Mouse (Mus musculus) megakaryocyte progenitor cell, adult 5-6 weeks (primary cell): ENCODE data around the gene Fbxo31. TPM values are rescaled to one million over a fixed set of nuclear protein-coding genes. Genes with fewer than 3 reads are reported as not detected.

Source experiments
- ATAC-seq: replicated peaks from 2 replicates; pipeline ENCODE4 v1.8.0; 2016; ENCODE audit warnings: mild to moderate bottlenecking, moderate TSS enrichment, inconsistent platforms; ENCODE audit not compliant: poor library complexity
- total RNA-seq, 2 experiments: library from RNA; stranded (forward) in 1 of 2; stranded (reverse) in 1 of 2; fragments of 157-497, 149-512 nt in 1 of 2; fragments of 200-1000 nt in 1 of 2; gene quantifications; 2 replicates each; pipeline versions ENCODE4 v1.2.3 to v1.2.4; 2015 to 2017

Fbxo31 gene
- total RNA-seq, 2 experiments from 2014 or later: 6.6 to 6.9 TPM

GRCm38 (mm10) chr8:121558538-121558937 is 20.1 kb downstream of the Fbxo31 start:
- no peak for ATAC-seq

- no peak for ATAC-seq
Observed at GRCm38 (mm10) chr8:121557746-121558145, 20.9 kb downstream of the Fbxo31 start.

GRCm38 (mm10) chr8:121553831-121554475 is 24.7 kb downstream of the Fbxo31 start:
- ATAC-seq: no peak

DNA sequence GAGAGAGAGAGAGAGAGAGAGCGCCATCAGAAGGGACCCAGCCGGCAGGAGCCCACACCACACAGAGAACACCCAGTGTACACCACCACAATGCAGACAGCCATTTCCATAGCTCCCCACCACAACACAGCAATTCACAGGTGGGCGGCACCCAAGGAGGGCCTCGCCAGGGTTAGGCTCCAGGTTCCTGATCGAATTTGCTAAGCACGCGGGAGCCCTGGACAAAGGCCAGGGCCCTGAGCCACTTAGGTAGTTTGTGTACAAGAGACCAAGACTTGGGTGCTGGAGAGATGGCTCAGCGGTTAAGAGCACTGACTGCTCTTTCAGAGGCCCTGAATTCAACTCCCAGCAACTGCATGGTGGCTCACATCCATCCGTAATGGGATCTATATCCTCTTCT is 26.1 kb downstream of the Fbxo31 start:
- no peak for ATAC-seq

GRCm38 (mm10) chr8:121551065-121551985 is 27.3 kb downstream of the Fbxo31 start:
- no peak for ATAC-seq

DNA sequence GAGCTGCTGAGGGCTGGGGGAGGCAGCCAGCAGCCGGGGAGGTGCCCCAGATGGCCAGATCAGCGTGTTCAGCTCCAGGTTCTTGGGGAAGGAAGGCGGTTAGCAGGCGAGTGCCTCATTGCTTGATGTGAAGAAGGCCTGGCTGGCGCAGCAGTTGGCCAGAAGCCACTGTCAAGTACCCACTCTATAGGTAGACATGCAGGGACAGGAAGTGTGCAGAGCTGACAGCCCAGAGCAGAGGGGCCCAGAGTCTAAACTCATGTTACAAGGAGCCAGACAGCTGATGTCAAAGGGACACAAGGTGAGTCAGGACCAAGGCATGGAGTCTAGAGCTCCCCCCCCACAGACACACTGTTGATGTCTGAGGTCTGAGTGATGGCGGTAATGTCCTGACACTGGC is 28.6 kb downstream of the Fbxo31 start:
- no peak for ATAC-seq

DNA sequence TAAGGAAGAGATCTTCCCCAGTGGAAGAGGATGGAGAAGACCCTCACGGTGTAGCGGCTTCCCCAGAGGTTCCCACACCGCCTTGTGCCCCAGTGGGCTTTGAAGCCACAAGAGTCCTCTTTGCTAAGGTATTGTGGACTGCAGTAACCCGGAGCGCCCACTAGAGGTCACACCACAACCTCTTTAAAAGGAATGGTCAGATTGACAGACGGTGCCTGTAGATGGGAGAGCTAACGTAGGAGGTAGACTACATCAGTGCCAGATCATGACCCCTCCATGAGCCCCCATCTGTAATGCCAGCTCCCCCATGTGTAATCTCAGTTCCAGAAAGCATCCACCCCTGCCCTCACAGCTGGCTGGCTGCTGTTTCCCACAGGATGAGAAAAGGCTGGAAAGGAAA is 31.5 kb downstream of the Fbxo31 start:
- ATAC-seq: peak; percentile 94

GRCm38 (mm10) chr8:121544936-121545335 is 33.7 kb downstream of the Fbxo31 start:
- no peak for ATAC-seq

- ATAC-seq: no peak
Observed at GRCm38 (mm10) chr8:121544276-121544785, 34.3 kb downstream of the Fbxo31 start, which contains the start of gene 1700018B08Rik. TSS of gene 1700018B08Rik (minus strand) at chr8:121544320.

DNA sequence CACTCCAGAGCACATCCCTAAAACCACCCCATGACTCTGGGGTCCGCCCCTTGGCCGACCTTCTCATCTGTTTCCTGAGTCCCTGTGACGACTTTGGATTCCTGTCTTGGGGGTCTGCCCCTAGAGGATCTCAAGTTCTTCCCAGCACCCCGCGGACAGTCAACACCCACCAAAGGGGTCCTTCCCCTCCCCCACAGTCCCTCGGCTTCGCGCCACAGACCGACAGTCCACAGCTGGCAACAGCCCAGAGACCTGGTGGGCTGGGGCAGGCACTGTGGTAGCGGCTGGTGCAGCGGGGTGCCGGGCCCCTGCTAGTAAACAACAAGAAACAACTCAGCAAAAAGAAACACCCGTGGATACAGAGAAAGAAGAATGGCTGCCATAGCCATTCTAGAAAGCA is 35.7 kb downstream of the Fbxo31 start:
- no peak for ATAC-seq

- no peak for ATAC-seq
Observed at GRCm38 (mm10) chr8:121541862-121542261, 36.7 kb downstream of the Fbxo31 start.

DNA sequence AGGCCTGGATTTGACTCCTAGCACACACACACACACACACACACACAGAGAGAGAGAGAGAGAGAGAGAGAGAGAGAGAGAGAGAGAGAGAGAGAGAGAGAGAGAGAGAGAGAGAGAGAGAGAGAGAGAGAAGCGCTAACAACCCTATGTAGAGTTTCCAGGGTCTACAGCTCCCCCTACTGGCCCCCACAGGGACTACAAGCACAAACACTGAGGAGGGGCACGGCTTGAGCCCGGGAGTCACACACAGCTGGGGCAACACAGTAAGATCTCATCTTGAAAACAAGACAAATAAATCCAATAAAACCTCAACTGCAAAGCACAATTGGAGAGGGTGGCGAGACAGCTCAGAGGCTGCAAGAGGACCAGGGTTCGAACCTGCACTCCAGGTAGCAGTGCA is 46.2 kb downstream of the Fbxo31 start:
- peak; percentile 71; the same call in 1 of the 2 replicates for ATAC-seq

DNA sequence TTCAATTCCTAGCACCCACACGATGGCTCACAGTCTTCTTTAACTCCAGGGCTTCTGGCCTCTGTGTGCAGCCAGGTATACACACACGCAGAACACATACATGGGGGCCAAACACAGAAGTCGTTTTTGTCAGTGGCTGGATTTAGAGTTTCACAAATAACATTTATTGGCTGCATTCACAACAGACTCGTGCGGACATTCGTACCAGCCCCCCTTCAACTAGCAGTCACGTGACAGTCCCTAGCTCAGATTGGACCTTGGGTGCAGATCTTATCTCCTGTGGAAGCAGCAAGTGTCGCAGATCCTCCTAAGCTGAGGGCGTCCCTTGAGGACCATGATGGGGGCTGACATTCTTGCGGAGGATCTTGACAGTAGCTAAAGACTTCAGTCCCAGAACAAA is 48.0 kb downstream of the Fbxo31 start:
- no peak for ATAC-seq

DNA sequence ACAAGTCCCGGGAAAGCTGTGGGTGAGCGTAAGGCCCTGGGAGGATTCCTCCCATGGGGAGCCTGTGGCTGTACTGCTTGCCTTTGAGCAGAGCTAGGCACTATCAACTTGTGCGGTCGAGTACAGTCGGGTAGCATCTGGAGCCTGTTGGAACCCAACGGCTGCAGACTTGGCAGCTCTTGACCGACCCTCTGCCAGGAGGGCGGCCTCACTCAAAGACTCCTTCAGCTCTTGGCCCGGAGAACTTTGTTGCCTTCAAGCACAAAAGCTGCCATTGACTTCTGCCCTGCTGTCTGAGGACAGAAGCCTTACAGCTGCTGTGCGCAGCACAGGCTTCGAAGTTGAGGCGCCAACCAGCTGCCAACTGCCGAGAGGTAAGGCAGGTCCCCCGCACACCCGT is 49.8 kb downstream of the Fbxo31 start:
- ATAC-seq: no peak

DNA sequence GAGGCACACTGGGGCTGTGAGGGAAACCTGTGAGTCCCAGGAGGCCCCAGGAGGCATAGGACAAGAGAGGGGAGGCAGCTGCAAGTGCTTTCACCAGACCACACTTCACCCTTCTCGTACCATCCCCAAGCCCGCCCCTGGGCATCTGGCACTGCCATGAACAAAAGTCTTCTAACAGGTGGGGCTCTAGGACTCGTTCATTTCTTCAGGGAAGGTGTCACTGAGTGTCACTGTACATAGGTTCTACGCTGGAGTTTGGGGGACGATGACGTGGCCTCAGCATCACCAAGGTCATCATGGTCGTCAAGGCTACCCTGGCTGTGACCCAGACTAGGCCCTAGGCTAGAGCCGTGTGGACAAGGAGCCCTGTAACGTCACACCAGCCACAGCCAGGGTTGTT is 50.9 kb downstream of the Fbxo31 start:
- no peak for ATAC-seq

DNA sequence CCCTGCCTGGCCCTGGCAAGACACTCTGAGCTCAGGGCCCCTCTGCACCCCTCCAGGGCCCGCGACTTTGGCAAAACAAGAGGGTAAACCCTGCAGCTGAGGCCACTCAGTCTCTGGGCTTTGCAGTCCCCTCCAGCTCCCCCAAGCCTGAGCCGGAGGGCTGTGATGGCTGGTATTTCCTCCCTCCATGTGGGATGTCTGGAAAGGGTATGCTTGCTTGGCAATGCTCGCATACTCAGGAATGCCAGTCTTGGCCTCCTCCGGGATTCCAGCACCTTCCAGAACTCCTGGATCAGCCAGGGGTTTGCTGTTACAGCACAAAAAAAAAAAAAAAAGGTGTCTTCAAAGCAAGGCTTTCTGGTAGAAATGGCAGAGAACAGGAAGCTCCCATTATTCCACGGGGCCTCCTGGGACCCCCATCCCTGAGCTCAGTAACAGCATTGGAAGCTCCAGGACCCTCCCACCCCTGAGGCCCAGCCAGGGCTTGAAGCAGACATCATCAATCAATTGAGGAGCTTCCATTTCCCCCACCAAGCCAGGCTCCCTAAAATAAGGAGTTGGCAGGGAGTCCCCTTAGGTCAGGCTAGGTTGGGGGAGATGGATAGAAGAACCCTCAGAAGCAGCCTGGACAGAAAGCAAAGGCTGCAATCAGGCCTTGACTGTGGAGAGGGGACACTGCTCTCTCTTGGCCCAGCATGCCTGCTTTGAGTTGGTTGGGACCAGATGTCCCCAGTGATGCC is 51.6 kb downstream of the Fbxo31 start:
- ATAC-seq: no peak

DNA sequence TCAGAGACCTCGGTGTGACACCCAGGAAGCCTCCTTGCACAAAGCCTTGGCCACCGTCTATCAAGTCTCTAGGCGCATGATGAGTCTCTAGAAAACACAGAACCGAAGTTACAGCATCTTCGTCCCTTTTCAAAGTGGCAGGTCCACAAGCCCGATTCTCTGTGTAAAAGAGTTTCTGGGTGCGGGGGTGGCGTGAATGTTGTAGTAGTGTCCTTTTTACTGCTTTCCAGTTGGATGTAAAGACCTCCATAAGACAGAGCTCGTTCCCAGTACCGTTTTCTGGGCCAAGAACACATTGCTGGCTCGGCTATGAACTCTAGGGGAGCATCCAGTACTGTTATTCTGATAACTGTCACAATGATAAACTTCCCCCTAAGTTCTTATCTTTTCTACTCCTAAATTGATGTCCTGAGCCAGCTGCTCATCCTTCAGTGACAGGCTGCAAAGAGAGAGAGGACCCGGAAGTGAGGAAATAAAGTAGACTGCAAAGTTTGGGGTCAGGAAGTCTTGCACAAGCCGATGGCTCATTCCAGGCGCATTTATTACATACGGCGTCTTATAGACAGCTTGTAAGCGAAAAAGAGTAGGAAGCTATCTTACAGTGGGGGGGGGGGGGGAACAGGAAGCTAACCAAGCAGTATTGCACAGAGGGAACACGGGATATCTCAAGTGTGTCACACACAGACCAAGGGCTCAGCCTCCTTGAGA is 53.3 kb downstream of the Fbxo31 start:
- peak; percentile 60 for ATAC-seq

DNA sequence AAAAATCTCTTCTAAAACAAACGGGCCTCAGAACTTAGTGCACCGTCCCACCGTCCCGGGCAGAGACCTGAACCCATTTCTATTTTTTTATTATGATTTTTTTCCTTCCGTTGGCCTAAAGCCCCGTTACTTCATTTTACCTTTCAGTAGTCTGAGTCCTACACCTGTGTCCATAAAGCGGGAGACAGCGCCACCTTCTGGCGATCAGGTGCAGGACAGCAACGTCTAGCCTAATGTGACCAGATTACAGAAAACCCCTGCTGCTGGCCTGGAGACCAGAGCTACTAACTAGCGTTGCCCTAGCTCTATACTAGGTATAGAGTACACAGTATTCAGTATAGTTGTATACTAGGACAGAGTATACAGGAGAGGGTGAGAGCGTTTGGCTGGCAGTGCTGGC is 65.2 kb downstream of the Fbxo31 start:
- peak; percentile 82 for ATAC-seq

DNA sequence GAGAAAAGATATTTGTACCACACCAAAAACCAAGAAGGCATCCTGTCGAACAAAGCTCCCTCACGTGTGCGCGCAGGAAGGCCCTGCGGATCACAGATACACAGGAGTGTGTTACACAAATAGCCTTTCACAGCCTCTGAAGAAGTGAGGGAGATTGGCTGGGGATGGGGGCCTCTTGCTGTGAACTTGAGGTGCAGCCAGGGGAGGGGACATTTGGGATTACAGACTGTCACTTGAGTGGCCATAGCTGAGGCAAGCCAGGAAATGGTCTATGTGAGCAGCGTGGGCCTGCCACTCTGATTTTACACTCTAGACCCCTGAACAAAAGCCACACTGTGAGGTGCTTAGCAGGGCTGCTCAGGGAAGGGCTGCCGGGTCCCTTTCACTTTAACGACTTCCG is 66.9 kb downstream of the Fbxo31 start:
- no peak for ATAC-seq
